In genomic region chr7:139994676-139995075, GRCm38 (mm10) we compare ENCODE assay signal across 10 mouse cellular contexts. TPM values are rescaled to one million over a fixed set of nuclear protein-coding genes. Genes with fewer than 3 reads are reported as not detected.
DNase-seq lines count a peak whose midpoint lies in the region; ATAC-seq and TF ChIP-seq lines count a peak whose summit lies in the region.
"Had no signal": no experiment of that assay in that cellular context is flagged by ENCODE, and none has a peak within 500 bp of the region (broad histone marks: within the 10 kb centered on the region; RNA-seq: fewer than 3 reads in every experiment).

No protein-coding gene starts in this region.

- H3K27ac ChIP-seq in forebrain, embryonic 13.5 days, result no peak overlapping the region
- no peak overlapping the region for H3K27ac ChIP-seq in lung, embryonic 16.5 days (ENCODE audit: low read length)
- H3K27ac ChIP-seq: lung, embryonic 15.5 days had no signal

- peaks cover 48% of the 10 kb centered on the region for H3K36me3 ChIP-seq in forebrain, embryonic 13.5 days (ENCODE audit: poor library complexity, severe bottlenecking)
- H3K36me3 ChIP-seq in lung, embryonic 16.5 days (ENCODE audit: control insufficient read depth, insufficient read depth, low read length), result peaks cover 29% of the 10 kb centered on the region

- no peak overlapping the region for H3K4me3 ChIP-seq in forebrain, embryonic 13.5 days
- no peak overlapping the region for H3K4me3 ChIP-seq in lung, embryonic 16.5 days (ENCODE audit: low read length)
- H3K4me3 ChIP-seq: lung, embryonic 15.5 days had no signal

- H3K9me3 ChIP-seq in forebrain, embryonic 13.5 days (replicated peaks), result no peaks in the 10 kb centered on the region
- no peaks in the 10 kb centered on the region for H3K9me3 ChIP-seq in lung, embryonic 16.5 days (ENCODE audit: control insufficient read depth, low read length)
- H3K9me3 ChIP-seq: lung, embryonic 15.5 days had no signal

- ATAC-seq in forebrain, embryonic 13.5 days, result peak; percentile 65
- peak; percentile 27; the same call in 1 of the 2 replicates for ATAC-seq in lung, embryonic 16.5 days (ENCODE audit: low read depth)

- peak; percentile 91 for DNase-seq in heart, adult 11 months
- no peak for DNase-seq in heart, postnatal 25 days (ENCODE audit: low spot score)
- DNase-seq in CD8-positive naive resting alpha-beta T cell, adult 2 months (ENCODE audit: low read depth in 2 of 2, low spot score in 2 of 2), result peak; percentile 48 to 50
- peak; percentile 83 for DNase-seq in brain, embryonic 14.5 days (ENCODE audit: low read depth)
- DNase-seq in kidney, postnatal 36 days, result peak; percentile 53 to 78
- peak; percentile 37 to 54 for DNase-seq in right cerebral cortex, postnatal 36 days (ENCODE audit: low spot score in 2 of 2)

- H3K9ac ChIP-seq in forebrain, embryonic 13.5 days, result no peak overlapping the region
- no peak overlapping the region for H3K9ac ChIP-seq in lung, embryonic 16.5 days (ENCODE audit: low read length)
- H3K9ac ChIP-seq: lung, embryonic 15.5 days had no signal

- no peaks in the 10 kb centered on the region for H3K27me3 ChIP-seq in forebrain, embryonic 13.5 days
- H3K27me3 ChIP-seq in lung, embryonic 16.5 days (ENCODE audit: control insufficient read depth, insufficient read depth, low read depth, low read length), result no peaks in the 10 kb centered on the region
- H3K27me3 ChIP-seq: lung, embryonic 15.5 days had no signal

- no peaks in the 10 kb centered on the region for H3K4me1 ChIP-seq in forebrain, embryonic 13.5 days
- no peaks in the 10 kb centered on the region for H3K4me1 ChIP-seq in lung, embryonic 16.5 days (replicated peaks; ENCODE audit: control insufficient read depth, insufficient read depth, low read length)
- H3K4me1 ChIP-seq: lung, embryonic 15.5 days had no signal

- TF ChIP-seq POLR2A in brain, embryonic 14.5 days (IDR thresholded peaks at IDR 0.05; ENCODE audit: borderline replicate concordance, extremely low read depth, insufficient read depth, insufficient read length, poor library complexity, severe bottlenecking), result no peak

- TF ChIP-seq CTCF in brain, embryonic 14.5 days (IDR thresholded peaks at IDR 0.05; ENCODE audit: borderline replicate concordance, extremely low read depth, insufficient read depth, insufficient read length), result peak; percentile 79

- no peak overlapping the region for H3K4me2 ChIP-seq in forebrain, embryonic 13.5 days
- no peak overlapping the region for H3K4me2 ChIP-seq in lung, embryonic 16.5 days (ENCODE audit: low read depth, low read length)
- H3K4me2 ChIP-seq: lung, embryonic 15.5 days had no signal

- 27% methylated on average over 3 of the region's 3 CpGs for WGBS in forebrain, embryonic 13.5 days
- WGBS in lung, embryonic 16.5 days, result 38% methylated on average over 3 of the region's 3 CpGs

- intact Hi-C loops in heart, postnatal 25 days (cut with DNase I), result loop anchor here (2.0 kb wide), 2 partner anchors 26 to 90 kb away; no protein-coding TSS in a partner anchor

RNA-seq across cellular contexts. Expression of gene Adam8, which starts 2.3 kb away (rescaled TPM):
- total RNA-seq in heart, postnatal 25 days (2021), result under 1 TPM; 0.20 to 0.73 TPM
- polyA plus RNA-seq in brain, embryonic 14.5 days (2012; rRNA removed), result 12.7 and 14.7 TPM in 2 replicates
- polyA plus RNA-seq in forebrain, embryonic 13.5 days (2015; fragmentation: Nextera tagmentation; extraction: Ambion mirVana), result 3.9 and 4.3 TPM in 2 replicates
- polyA plus RNA-seq in lung, embryonic 16.5 days (2015; fragmentation: Nextera tagmentation; extraction: Ambion mirVana), result 1.9 and 3.1 TPM in 2 replicates

RNA-seq across cellular contexts. Expression of gene 6430531B16Rik, which starts 16.1 kb away (rescaled TPM):
- not detected for total RNA-seq in heart, postnatal 25 days (2021)
- polyA plus RNA-seq in brain, embryonic 14.5 days (2012; rRNA removed), result 0.55 and 0.76 TPM in 2 replicates
- polyA plus RNA-seq in forebrain, embryonic 13.5 days (2015; fragmentation: Nextera tagmentation; extraction: Ambion mirVana), result 0.50 and 1.2 TPM in 2 replicates
- 4.1 and 6.2 TPM in 2 replicates for polyA plus RNA-seq in lung, embryonic 16.5 days (2015; fragmentation: Nextera tagmentation; extraction: Ambion mirVana)

RNA-seq across cellular contexts. Expression of gene Zfp511, which starts 41.5 kb away (rescaled TPM):
- total RNA-seq in heart, postnatal 25 days (2021), result 10 to 100 TPM; 10.9 to 11.2 TPM
- polyA plus RNA-seq in brain, embryonic 14.5 days (2012; rRNA removed), result 88.0 and 121 TPM in 2 replicates
- 52.2 and 53.7 TPM in 2 replicates for polyA plus RNA-seq in forebrain, embryonic 13.5 days (2015; fragmentation: Nextera tagmentation; extraction: Ambion mirVana)
- polyA plus RNA-seq in lung, embryonic 16.5 days (2015; fragmentation: Nextera tagmentation; extraction: Ambion mirVana), result 39.8 and 41.8 TPM in 2 replicates

RNA-seq across cellular contexts. Expression of gene Tubgcp2, which starts 41.8 kb away (rescaled TPM):
- 10 to 100 TPM; 25.4 to 27.2 TPM for total RNA-seq in heart, postnatal 25 days (2021)
- polyA plus RNA-seq in brain, embryonic 14.5 days (2012; rRNA removed), result 70.3 and 76.2 TPM in 2 replicates
- 69.6 and 74.7 TPM in 2 replicates for polyA plus RNA-seq in forebrain, embryonic 13.5 days (2015; fragmentation: Nextera tagmentation; extraction: Ambion mirVana)
- 50.5 and 50.6 TPM in 2 replicates for polyA plus RNA-seq in lung, embryonic 16.5 days (2015; fragmentation: Nextera tagmentation; extraction: Ambion mirVana)

RNA-seq across cellular contexts. Expression of gene Utf1, which starts 51.1 kb away (rescaled TPM):
- total RNA-seq in heart, postnatal 25 days (2021), result not detected
- polyA plus RNA-seq in brain, embryonic 14.5 days (2012; rRNA removed), result not detected in 2 replicates
- not detected in 2 replicates for polyA plus RNA-seq in forebrain, embryonic 13.5 days (2015; fragmentation: Nextera tagmentation; extraction: Ambion mirVana)
- 0.13 and 0.63 TPM in 2 replicates for polyA plus RNA-seq in lung, embryonic 16.5 days (2015; fragmentation: Nextera tagmentation; extraction: Ambion mirVana)
- total RNA-seq: adrenal gland, postnatal 4 days had no signal
